Mouse (Mus musculus): ENCODE measurements around the gene Fsd2. TPM values are rescaled to one million over a fixed set of nuclear protein-coding genes. Genes with fewer than 3 reads are reported as not detected.

Gene Fsd2
- polyA plus RNA-seq (2012; rRNA removed; ENCODE audit: low replicate concordance): 3.6 and 18.8 TPM in 2 replicates

DNA sequence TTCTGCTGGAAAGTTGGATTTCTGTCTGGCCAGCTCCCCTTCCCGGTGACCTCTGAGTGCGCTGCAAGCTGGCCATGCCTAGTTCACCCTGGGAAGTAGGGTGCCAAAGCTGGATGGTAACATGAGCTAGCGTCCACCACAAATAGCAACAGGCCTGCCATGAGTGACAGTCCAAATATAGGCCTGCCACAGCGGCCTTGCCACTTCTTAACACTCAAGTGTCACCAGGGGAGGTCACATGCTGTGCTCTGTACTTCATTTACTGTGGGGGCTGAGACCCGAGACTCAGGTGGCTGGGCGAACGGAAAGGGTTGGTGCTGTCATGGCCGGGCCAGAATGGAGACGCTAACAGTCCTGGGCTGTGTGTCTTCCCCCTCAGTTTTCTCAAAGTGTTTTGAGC lies at the start of gene Fsd2:
Gene Fsd2, minus strand, starts transcription at position 53 of the 400 bp plus-strand sequence.

GRCm38 (mm10) chr7:81571108-81571940 lies 4.6 kb upstream of the Fsd2 start, which contains the start of gene Whamm:
Gene Whamm, plus strand, starts transcription at chr7:81571266.

GRCm38 (mm10) chr7:81498181-81498580 lies 68.6 kb downstream of the Fsd2 start, which contains the start of gene BC048679:
Gene BC048679, minus strand, starts transcription at chr7:81498281.

GRCm38 (mm10) chr7:81493331-81494021 lies 73.3 kb downstream of the Fsd2 start, which contains the start of gene Ap3b2:
Gene Ap3b2, minus strand, starts transcription at chr7:81493925.

Other genes starting within 250 kb of the Fsd2 start
- 916 and 1,608 TPM in 2 replicates for gene Rps17, start 221.7 kb downstream of the Fsd2 start, polyA plus RNA-seq (2012; rRNA removed; ENCODE audit: low replicate concordance)
- 30.6 and 45.8 TPM in 2 replicates for gene Cpeb1, start 111.5 kb downstream of the Fsd2 start, polyA plus RNA-seq (2012; rRNA removed; ENCODE audit: low replicate concordance)
- 2.1 and 42.7 TPM in 2 replicates for gene Ap3b2, start 73.0 kb downstream of the Fsd2 start, polyA plus RNA-seq (2012; rRNA removed; ENCODE audit: low replicate concordance)
- gene BC048679, start 68.7 kb downstream of the Fsd2 start, polyA plus RNA-seq (2012; rRNA removed; ENCODE audit: low replicate concordance): 0.44 and 93.6 TPM in 2 replicates
- 20.3 and 21.0 TPM in 2 replicates for gene Whamm, start 4.3 kb upstream of the Fsd2 start, polyA plus RNA-seq (2012; rRNA removed; ENCODE audit: low replicate concordance)
- gene Homer2, start 140.6 kb upstream of the Fsd2 start, polyA plus RNA-seq (2012; rRNA removed; ENCODE audit: low replicate concordance): 3.3 and 4.8 TPM in 2 replicates
- gene Ramac, start 196.0 kb upstream of the Fsd2 start, polyA plus RNA-seq (2012; rRNA removed; ENCODE audit: low replicate concordance): 11.1 and 11.3 TPM in 2 replicates
- 38.2 and 51.6 TPM in 2 replicates for gene 3110040N11Rik, start 222.5 kb upstream of the Fsd2 start, polyA plus RNA-seq (2012; rRNA removed; ENCODE audit: low replicate concordance)